Mouse (Mus musculus): ENCODE data around the gene Tmem131l.
A peak's percentile ranks its signal among the peaks of the same experiment; 100 is the strongest.

Gene Tmem131l

GRCm38 (mm10) chr3:84002433-84003090 is 37.4 kb downstream of the Tmem131l start:
- TF ChIP-seq GATA4 (IDR thresholded peaks at IDR 0.05; ENCODE audit: insufficient replicate concordance, low read length): peak; percentile 65; the same call in 1 of the 2 replicates

GRCm38 (mm10) chr3:83997563-83997962 is 42.4 kb downstream of the Tmem131l start:
- TF ChIP-seq GATA4 (IDR thresholded peaks at IDR 0.05; ENCODE audit: insufficient replicate concordance, low read length): no peak

GRCm38 (mm10) chr3:83997036-83997435 is 42.9 kb downstream of the Tmem131l start:
- TF ChIP-seq GATA4 (IDR thresholded peaks at IDR 0.05; ENCODE audit: insufficient replicate concordance, low read length): no peak

GRCm38 (mm10) chr3:83996086-83996485 is 43.9 kb downstream of the Tmem131l start:
- no peak for TF ChIP-seq GATA4 (IDR thresholded peaks at IDR 0.05; ENCODE audit: insufficient replicate concordance, low read length)

DNA sequence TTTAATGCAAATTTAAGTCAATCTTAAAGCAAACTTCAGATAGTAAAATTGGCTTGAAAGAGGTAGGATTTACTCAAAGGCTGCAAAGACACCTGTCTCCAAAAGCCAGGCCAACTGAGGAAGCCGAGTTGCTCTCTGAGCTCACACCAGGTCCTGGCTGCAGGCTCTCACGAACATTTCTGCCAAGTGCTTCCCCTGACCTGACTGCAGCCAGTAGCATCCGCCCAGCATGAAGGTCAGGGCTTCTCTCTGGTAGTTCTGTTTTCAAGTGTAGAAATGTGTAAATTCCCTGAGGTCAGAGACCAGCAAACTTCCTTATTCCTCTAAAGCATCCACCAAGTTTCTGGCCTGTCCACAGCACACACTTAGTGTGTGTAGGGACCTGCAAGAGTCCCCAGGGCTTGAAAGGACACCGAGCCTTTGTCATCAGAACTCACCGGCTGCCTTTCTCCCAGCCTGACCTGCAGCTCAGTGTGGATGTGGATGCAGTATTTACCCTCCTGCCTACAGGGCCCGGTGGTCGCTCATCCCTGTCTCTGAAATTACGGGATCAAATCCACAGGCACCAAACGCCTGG is 44.6 kb downstream of the Tmem131l start:
- no peak for TF ChIP-seq GATA4 (IDR thresholded peaks at IDR 0.05; ENCODE audit: insufficient replicate concordance, low read length)

DNA sequence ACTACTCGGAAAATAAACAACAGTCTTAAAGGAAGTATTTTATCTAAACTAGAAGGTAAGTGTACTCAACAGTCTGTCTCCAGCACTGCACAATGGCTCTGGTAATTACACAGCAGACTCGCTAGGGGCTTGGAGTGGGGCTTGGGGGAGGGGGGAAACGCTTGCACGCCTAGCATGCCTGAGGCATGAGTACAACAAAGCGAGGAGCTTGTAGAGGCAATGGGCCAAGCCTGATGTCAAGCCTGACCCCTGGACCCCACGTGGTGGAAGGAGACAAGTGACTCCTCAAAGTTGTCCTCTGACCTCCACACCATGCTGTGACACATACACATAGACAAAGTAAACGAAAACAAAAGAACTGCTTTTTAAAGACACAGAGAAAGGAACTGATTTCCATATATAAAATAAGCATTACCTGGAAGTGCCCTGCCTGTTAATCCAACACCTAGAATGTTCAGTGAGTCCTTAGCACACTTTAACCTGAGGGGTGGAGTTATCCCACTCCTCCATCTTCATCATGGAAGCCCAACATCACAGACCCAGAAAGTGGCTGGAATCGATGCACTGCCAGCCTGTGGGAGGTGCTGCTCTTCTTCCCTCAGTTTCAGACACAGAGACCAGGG is 45.6 kb downstream of the Tmem131l start:
- TF ChIP-seq GATA4 (IDR thresholded peaks at IDR 0.05; ENCODE audit: insufficient replicate concordance, low read length): no peak

- TF ChIP-seq GATA4 (IDR thresholded peaks at IDR 0.05; ENCODE audit: insufficient replicate concordance, low read length): no peak
These were observed 46.9 kb downstream of the Tmem131l start for GRCm38 (mm10) chr3:83993089-83993516.

GRCm38 (mm10) chr3:83991691-83992524 is 48.1 kb downstream of the Tmem131l start:
- no peak for TF ChIP-seq GATA4 (IDR thresholded peaks at IDR 0.05; ENCODE audit: insufficient replicate concordance, low read length)

DNA sequence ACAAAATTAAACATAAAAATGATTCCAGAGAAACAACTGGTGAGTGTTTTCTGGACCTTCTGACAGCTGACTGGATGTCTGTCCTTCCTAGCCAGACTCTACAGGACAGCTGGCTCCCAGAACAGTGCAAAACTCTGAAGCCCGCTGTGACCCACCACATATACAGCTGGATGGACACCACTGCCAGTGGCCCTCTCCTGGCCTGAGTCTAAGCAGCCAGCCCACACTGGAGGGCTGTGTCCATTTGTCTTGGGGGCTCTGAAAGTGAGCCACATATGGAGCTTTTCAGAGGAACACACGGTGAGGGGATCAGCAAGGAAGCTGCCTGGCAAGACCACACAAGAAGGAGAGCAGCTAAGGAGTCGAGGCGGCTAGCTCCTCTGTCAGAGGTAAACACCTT is 51.8 kb downstream of the Tmem131l start:
- TF ChIP-seq GATA4 (IDR thresholded peaks at IDR 0.05; ENCODE audit: insufficient replicate concordance, low read length): no peak

DNA sequence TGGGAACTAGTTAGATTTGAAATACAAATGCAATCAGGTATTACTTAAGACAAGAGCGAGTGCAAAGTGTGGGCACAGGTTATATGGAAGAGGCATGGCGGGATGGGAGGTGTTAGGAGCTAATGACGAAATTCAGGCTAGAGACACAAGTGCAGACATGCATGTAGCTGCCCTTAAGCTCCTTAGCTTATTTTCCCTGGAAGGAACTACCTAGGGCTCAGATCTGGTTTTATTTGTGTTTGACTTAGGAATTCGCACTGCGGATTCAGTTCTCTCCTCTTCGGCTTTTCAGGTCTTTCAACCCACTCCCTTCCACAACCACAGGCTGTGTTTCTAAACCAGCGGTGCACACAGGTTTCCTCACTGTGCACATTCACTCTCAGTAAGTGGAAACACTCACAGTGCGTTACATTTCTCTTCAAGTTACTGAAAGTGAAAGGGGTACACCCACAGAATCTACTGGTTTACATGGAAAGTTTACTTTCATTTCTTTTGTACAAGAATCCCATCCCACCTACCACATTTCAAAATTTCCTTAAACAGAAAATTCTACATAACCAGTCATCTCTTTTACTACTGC is 52.4 kb downstream of the Tmem131l start:
- no peak for TF ChIP-seq GATA4 (IDR thresholded peaks at IDR 0.05; ENCODE audit: insufficient replicate concordance, low read length)

DNA sequence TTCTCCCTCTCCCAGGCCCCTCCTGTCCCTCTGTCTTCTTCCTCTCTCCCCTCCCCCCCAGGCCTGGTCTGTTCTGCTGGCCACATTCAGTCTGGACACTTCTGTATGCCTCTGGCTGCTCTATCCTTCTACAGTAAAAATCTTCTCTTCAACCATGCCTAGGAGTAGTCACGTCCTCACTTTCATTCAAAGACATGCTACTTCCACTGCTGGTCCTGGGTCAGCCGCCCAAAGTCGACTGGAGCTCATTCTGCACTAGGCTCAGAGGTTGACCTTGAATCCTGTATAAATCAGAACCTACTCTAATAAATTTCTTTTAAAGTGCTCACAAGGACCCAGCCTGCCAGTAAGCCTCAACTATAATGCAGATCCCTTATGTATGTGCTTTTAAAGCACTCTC is 53.2 kb downstream of the Tmem131l start:
- no peak for TF ChIP-seq GATA4 (IDR thresholded peaks at IDR 0.05; ENCODE audit: insufficient replicate concordance, low read length)

DNA sequence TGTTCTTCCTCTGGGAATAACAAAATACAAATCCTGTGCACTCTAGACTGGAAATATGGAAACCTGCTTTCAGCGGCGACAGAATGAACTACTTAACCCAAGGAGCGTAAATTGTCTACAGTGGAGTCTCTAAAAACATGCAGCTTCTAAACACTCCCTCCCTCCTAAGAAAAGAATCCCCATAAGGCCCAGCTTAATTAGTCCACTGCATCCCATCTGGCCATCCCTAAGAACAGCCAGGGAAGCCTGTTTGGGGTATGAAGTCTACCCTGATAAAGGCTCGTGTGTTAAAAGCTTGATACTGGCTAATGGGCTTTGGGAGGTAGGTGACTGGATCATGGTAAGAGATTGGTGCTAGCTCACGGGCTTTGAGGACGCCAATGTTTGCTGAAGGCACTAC is 54.5 kb downstream of the Tmem131l start:
- no peak for TF ChIP-seq GATA4 (IDR thresholded peaks at IDR 0.05; ENCODE audit: insufficient replicate concordance, low read length)

GRCm38 (mm10) chr3:83984379-83984778 is 55.6 kb downstream of the Tmem131l start:
- no peak for TF ChIP-seq GATA4 (IDR thresholded peaks at IDR 0.05; ENCODE audit: insufficient replicate concordance, low read length)

DNA sequence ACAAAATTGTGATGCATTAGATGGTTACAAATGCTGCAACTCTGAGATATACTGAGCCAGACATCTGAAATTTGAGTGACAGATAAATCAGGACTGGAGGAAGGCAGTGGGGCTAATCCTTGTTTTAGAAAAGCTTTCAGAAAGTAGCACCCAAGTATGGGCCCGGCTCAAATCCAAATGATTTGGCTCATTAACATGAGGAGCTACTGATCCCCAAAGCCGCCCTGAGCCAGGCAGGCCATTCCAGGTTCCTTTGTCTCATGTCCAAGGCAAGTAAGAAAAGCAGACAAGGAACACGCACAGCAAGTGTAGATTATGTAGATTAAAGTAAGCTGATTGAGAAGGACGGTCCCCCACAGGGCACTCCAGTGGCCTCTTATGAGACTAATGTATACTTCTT is 57.2 kb downstream of the Tmem131l start:
- no peak for TF ChIP-seq GATA4 (IDR thresholded peaks at IDR 0.05; ENCODE audit: insufficient replicate concordance, low read length)

DNA sequence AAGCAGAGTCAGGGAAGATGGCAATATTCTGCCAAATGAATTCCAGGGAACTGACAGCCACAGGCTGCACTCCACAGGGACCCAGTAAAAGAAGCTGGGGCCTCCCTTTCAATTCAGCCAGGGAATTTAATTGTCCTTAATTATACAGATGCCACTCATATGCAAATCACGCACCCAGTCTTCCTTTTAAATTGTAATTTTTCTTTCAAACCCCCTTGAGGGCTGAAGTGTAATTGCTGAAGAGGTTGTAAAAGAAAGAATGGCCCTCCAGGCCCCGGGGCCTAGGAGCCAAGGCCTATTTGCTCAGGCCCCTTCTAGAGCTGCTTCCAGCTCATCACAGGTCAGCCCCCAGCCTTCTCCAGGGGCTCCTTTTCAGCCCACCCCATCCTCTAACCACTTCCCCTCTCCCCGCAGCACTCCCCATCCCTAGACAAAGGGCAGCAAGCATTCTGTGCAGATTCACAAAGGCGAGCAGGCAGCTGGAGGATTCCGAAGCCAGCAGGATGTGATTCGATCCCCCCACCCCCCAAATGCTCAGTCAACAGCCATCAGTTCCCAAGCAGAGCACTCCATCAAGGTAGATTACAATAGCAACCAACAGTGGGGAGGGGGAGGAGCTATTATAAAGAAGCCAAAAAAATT is 59.6 kb downstream of the Tmem131l start:
- no peak for TF ChIP-seq GATA4 (IDR thresholded peaks at IDR 0.05; ENCODE audit: insufficient replicate concordance, low read length)
